Mouse (Mus musculus): ENCODE measurements around the gene Grap. TPM values are rescaled to one million over a fixed set of nuclear protein-coding genes. Genes with fewer than 3 reads are reported as not detected.
A peak's percentile ranks its signal among the peaks of the same experiment; 100 is the strongest.

The Grap gene
- polyA plus RNA-seq, 1 experiment, result 7.7 TPM

GRCm38 (mm10) chr11:61645357-61645857 lies 7.7 kb upstream of the Grap start:
- WGBS, result 70% methylated on average over 5 of the region's 5 CpGs
- Histone ChIP-seq H3K4me1 (ENCODE audit: control insufficient read depth, insufficient read depth, insufficient read length, low read length) (peaks cover 54% of the 10 kb centered on the region), H3K27ac (ENCODE audit: insufficient read depth, low read depth, low read length) (no peak overlapping the region), H3K36me3 (ENCODE audit: control insufficient read depth, insufficient read depth, low read length) (no peaks in the 10 kb centered on the region), H3K4me3 (ENCODE audit: low read depth, low read length) (no peak overlapping the region), H3K27me3 (ENCODE audit: control insufficient read depth, insufficient read depth, low read length) (no peaks in the 10 kb centered on the region)
- TF ChIP-seq CTCF (IDR thresholded peaks at IDR 0.05; ENCODE audit: extremely low read depth, insufficient read length, insufficient replicate concordance, low read depth, low read length), result no peak
- TF ChIP-seq POLR2A (IDR thresholded peaks at IDR 0.05; ENCODE audit: low read depth, low read length), result no peak

DNA sequence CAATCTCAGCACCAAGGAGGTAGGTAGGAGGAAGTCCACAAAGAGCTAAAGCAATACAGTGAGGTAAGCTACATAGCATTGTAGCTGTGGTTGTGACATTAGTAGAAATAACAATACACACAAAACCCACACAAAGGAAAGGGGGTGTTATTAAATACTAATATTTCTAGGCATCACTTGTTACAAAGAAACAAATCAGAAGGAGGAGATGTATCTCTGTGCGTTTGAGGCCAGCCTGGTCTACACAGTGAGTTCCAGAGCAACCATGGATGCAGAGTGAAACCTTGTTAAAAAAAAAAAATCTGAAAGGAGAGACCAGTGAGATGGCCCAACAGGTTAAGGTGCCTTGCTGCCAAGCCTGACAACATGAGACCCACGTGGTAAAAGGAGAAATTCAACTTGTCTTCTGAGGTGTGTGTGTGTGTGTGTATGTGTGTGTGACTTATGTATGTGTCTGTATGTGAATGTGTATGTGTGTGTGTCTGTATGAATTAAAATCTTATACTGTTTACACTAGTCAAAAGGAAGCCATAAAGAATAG lies 6.5 kb upstream of the Grap start:
- Histone ChIP-seq H3K27ac (ENCODE audit: insufficient read depth, low read depth, low read length) (no peak overlapping the region), H3K27me3 (ENCODE audit: control insufficient read depth, insufficient read depth, low read length) (no peaks in the 10 kb centered on the region), H3K4me1 (ENCODE audit: control insufficient read depth, insufficient read depth, insufficient read length, low read length) (peaks cover 51% of the 10 kb centered on the region), H3K36me3 (ENCODE audit: control insufficient read depth, insufficient read depth, low read length) (no peaks in the 10 kb centered on the region), H3K4me3 (ENCODE audit: low read depth, low read length) (no peak overlapping the region)
- WGBS, result 67% methylated on average over 2 of the region's 2 CpGs
- TF ChIP-seq POLR2A (IDR thresholded peaks at IDR 0.05; ENCODE audit: low read depth, low read length), result no peak
- no peak for TF ChIP-seq CTCF (IDR thresholded peaks at IDR 0.05; ENCODE audit: extremely low read depth, insufficient read length, insufficient replicate concordance, low read depth, low read length)

GRCm38 (mm10) chr11:61647110-61647910 lies 5.8 kb upstream of the Grap start:
- Histone ChIP-seq H3K27ac (ENCODE audit: insufficient read depth, low read depth, low read length) (no peak overlapping the region), H3K4me1 (ENCODE audit: control insufficient read depth, insufficient read depth, insufficient read length, low read length) (peaks cover 45% of the 10 kb centered on the region), H3K27me3 (ENCODE audit: control insufficient read depth, insufficient read depth, low read length) (no peaks in the 10 kb centered on the region), H3K36me3 (ENCODE audit: control insufficient read depth, insufficient read depth, low read length) (no peaks in the 10 kb centered on the region), H3K4me3 (ENCODE audit: low read depth, low read length) (no peak overlapping the region)
- 76% methylated on average over 10 of the region's 10 CpGs for WGBS
- TF ChIP-seq CTCF (IDR thresholded peaks at IDR 0.05; ENCODE audit: extremely low read depth, insufficient read length, insufficient replicate concordance, low read depth, low read length) (no peak), POLR2A (IDR thresholded peaks at IDR 0.05; ENCODE audit: low read depth, low read length) (no peak)

DNA sequence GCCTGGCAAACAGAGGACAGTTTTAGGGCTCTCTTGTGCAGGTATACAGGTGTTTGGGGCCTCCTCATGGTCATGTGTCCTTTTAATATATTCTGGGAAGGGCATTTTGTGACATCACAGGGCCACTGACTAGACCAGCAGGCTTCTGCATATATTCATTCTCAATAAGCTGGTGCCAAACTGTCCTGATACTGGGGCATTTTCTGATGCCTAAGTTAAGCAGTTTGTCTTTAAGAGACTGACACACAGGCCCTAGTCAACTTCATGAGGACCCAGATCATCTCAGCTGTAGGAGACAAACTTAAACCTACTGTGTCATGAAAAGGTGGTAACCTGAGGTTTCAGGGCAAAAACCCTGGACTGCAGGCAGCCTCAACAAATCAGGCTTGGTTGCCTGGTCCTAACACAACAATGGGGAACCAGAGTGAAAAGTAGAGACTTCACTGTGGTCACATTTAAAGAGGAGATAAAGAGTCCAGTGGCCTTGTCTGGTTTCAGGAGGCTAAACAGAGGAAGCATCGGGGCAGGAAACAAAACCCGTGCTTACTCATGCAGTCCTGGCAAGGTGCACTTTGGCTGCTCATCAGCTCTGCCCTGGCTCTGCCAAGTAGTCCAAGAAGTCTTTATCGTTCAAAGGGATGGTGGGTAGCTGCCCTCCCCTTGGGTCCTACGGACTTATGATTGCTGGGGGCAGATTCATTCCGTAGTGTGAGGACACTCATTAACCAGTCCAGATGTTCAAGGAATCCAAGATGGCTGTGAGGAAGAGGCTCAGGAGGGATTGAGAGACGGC lies 4.9 kb upstream of the Grap start:
- 28% methylated on average over 6 of the region's 6 CpGs for WGBS

GRCm38 (mm10) chr11:61648749-61649115 lies 4.3 kb upstream of the Grap start:
- no peaks in the 10 kb centered on the region for H3K36me3 ChIP-seq (ENCODE audit: control insufficient read depth, insufficient read depth, low read length)
- no peak overlapping the region for H3K4me3 ChIP-seq (ENCODE audit: low read depth, low read length)
- TF ChIP-seq POLR2A (IDR thresholded peaks at IDR 0.05; ENCODE audit: low read depth, low read length), result no peak
- TF ChIP-seq CTCF (IDR thresholded peaks at IDR 0.05; ENCODE audit: extremely low read depth, insufficient read length, insufficient replicate concordance, low read depth, low read length), result no peak
- no peak overlapping the region for H3K27ac ChIP-seq (ENCODE audit: insufficient read depth, low read depth, low read length)
- H3K4me1 ChIP-seq (ENCODE audit: control insufficient read depth, insufficient read depth, insufficient read length, low read length), result peaks cover 34% of the 10 kb centered on the region
- 74% methylated on average over 7 of the region's 7 CpGs for WGBS
- H3K27me3 ChIP-seq (ENCODE audit: control insufficient read depth, insufficient read depth, low read length), result no peaks in the 10 kb centered on the region

More for the DNA sequence above, 4.9 kb upstream of the Grap start:
- H3K27me3 ChIP-seq (ENCODE audit: control insufficient read depth, insufficient read depth, low read length), result no peaks in the 10 kb centered on the region
- H3K27ac ChIP-seq (ENCODE audit: insufficient read depth, low read depth, low read length), result 0 out of 2 replicates have a peak overlapping the region, but pooled peaks have one; percentile 7
- TF ChIP-seq CTCF (IDR thresholded peaks at IDR 0.05; ENCODE audit: extremely low read depth, insufficient read length, insufficient replicate concordance, low read depth, low read length), result no peak
- TF ChIP-seq POLR2A (IDR thresholded peaks at IDR 0.05; ENCODE audit: low read depth, low read length), result no peak
- H3K4me1 ChIP-seq (ENCODE audit: control insufficient read depth, insufficient read depth, insufficient read length, low read length), result peaks cover 37% of the 10 kb centered on the region
- H3K4me3 ChIP-seq (ENCODE audit: low read depth, low read length), result no peak overlapping the region
- H3K36me3 ChIP-seq (ENCODE audit: control insufficient read depth, insufficient read depth, low read length), result no peaks in the 10 kb centered on the region

DNA sequence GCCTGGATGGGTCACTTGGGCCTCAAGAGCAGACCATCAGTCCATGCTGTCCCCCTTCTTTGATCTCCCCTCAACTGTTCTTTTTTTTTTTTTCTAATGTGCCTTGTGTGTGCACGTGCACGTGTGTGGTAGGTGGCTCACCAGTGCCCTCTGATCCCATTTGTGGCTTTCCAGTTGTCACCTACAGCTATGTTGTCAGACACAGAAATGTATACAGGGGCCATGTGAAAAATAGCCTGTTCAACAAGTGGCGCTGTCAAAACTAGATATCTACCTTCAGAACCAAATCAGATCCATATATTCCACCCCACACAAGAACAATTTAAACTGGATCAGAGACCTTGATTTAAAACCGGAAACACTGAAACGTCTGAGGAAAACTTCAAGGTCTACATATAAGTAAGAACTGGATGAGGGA lies 3.9 kb upstream of the Grap start:
- Histone ChIP-seq H3K36me3 (ENCODE audit: control insufficient read depth, insufficient read depth, low read length) (no peaks in the 10 kb centered on the region), H3K4me1 (ENCODE audit: control insufficient read depth, insufficient read depth, insufficient read length, low read length) (peaks cover 31% of the 10 kb centered on the region), H3K27ac (ENCODE audit: insufficient read depth, low read depth, low read length) (no peak overlapping the region), H3K4me3 (ENCODE audit: low read depth, low read length) (no peak overlapping the region), H3K27me3 (ENCODE audit: control insufficient read depth, insufficient read depth, low read length) (no peaks in the 10 kb centered on the region)
- TF ChIP-seq CTCF (IDR thresholded peaks at IDR 0.05; ENCODE audit: extremely low read depth, insufficient read length, insufficient replicate concordance, low read depth, low read length) (no peak), POLR2A (IDR thresholded peaks at IDR 0.05; ENCODE audit: low read depth, low read length) (no peak)
- 89% methylated on average over 5 of the region's 5 CpGs for WGBS
